Mouse (Mus musculus) neural tube, embryonic 11.5 days (tissue): Measurements from ENCODE around the gene Nanos3. TPM values are rescaled to one million over a fixed set of nuclear protein-coding genes. Genes with fewer than 3 reads are reported as not detected.

Source experiments
- ATAC-seq: fragments of 200-750 bp; cut with Nextera tagmentation; 2 replicates; pipeline ENCODE4 v1.8.0; 2017; ENCODE audit warnings: moderate number of reproducible peaks, mild to moderate bottlenecking, moderate TSS enrichment, moderate library complexity; ENCODE audit not compliant: insufficient read depth, low FRiP score, low TSS enrichment
- DNase-seq: peaks from one replicate; pipeline ENCODE4 v3.0.0-alpha.2; 2015; ENCODE audit warnings: low spot score
- H3K27ac ChIP-seq: fragments of 300-500 bp; sonication (generic); 2 replicates; pipeline ENCODE4 v1.5.1; 2014; ENCODE audit warnings: low read depth, mild to moderate bottlenecking, low read length
- H3K27me3 ChIP-seq: fragments of 300-500 bp; sonication (generic); 2 replicates; pipeline ENCODE4 v1.6.1; 2014; ENCODE audit warnings: mild to moderate bottlenecking, low read length, mixed read lengths; ENCODE audit not compliant: control insufficient read depth, insufficient read depth
- H3K36me3 ChIP-seq: fragments of 300-500 bp; sonication (generic); 2 replicates; pipeline ENCODE4 v1.6.1; 2014; ENCODE audit warnings: mild to moderate bottlenecking, low read length, moderate library complexity, mixed read lengths; ENCODE audit not compliant: control insufficient read depth, insufficient read depth
- H3K4me1 ChIP-seq: fragments of 300-500 bp; sonication (generic); 2 replicates; pipeline ENCODE4 v1.6.1; 2014; ENCODE audit warnings: low read length, mixed read lengths; ENCODE audit not compliant: control insufficient read depth, insufficient read depth
- H3K4me2 ChIP-seq: fragments of 300-500 bp; sonication (generic); 2 replicates; pipeline ENCODE4 v1.6.1; 2014; ENCODE audit warnings: low read depth, mild to moderate bottlenecking, moderate library complexity
- H3K4me3 ChIP-seq: fragments of 300-500 bp; sonication (generic); 2 replicates; pipeline ENCODE4 v1.5.1; 2014; ENCODE audit warnings: low read depth, low read length
- H3K9ac ChIP-seq: fragments of 300-500 bp; sonication (generic); 2 replicates; pipeline ENCODE4 v1.6.1; 2014; ENCODE audit warnings: mild to moderate bottlenecking, low read length
- H3K9me3 ChIP-seq: fragments of 300-500 bp; sonication (generic); 2 replicates; pipeline ENCODE4 v1.6.1; 2016; ENCODE audit warnings: low read length; ENCODE audit not compliant: control insufficient read depth
- WGBS: fragments of 180-500 bp; shearing (Covaris S2); extraction: QIAGEN DNeasy Blood & Tissue Kit; methylation state at CpG from one replicate; pipeline ENCODE4 v1.1.7; 2014; 5-methylcytosine and 5-hydroxymethylcytosine counted together
- polyA plus RNA-seq: library from polyadenylated mRNA; unstranded; fragments of >200 nt; fragmentation: Nextera tagmentation; extraction: Ambion mirVana; gene quantifications from 2 replicates; pipeline ENCODE4 v1.2.1, GENCODE M21; 2014

Nanos3 gene
- polyA plus RNA-seq, 1 experiment from 2014 or later: 6.2 TPM

- 2% methylated on average over 30 of the region's 30 CpGs for WGBS
- ATAC-seq (peak; percentile 87), DNase-seq (peak; percentile 90)
- Histone ChIP-seq H3K4me1 (peaks cover 26% of the 10 kb centered on the region), H3K4me2 (peak overlapping the region; percentile 63), H3K27ac (peak overlapping the region; percentile 93), H3K9me3 (no peaks in the 10 kb centered on the region), H3K9ac (peak overlapping the region; percentile 54), H3K4me3 (peak overlapping the region; percentile 45), H3K27me3 (no peaks in the 10 kb centered on the region), H3K36me3 (no peaks in the 10 kb centered on the region)
Observed at GRCm38 (mm10) chr8:84197922-84198774, 13.1 kb upstream of the Nanos3 start.

- ATAC-seq (peak; percentile 45; the same call in 1 of the 2 replicates), DNase-seq (peak; percentile 94)
- Histone ChIP-seq H3K9ac (peak overlapping the region; percentile 54), H3K36me3 (no peaks in the 10 kb centered on the region), H3K4me2 (peak overlapping the region; percentile 63), H3K4me3 (peak overlapping the region; percentile 45), H3K9me3 (no peaks in the 10 kb centered on the region), H3K27me3 (no peaks in the 10 kb centered on the region), H3K27ac (peak overlapping the region; percentile 93), H3K4me1 (peaks cover 24% of the 10 kb centered on the region)
- WGBS: 4% methylated on average over 43 of the region's 43 CpGs
Observed at GRCm38 (mm10) chr8:84197141-84197921, 12.3 kb upstream of the Nanos3 start.

- H3K4me1 ChIP-seq: peaks cover 14% of the 10 kb centered on the region
- no peak overlapping the region for H3K4me2 ChIP-seq
- H3K9me3 ChIP-seq: no peaks in the 10 kb centered on the region
- no peak overlapping the region for H3K4me3 ChIP-seq
- no peak overlapping the region for H3K27ac ChIP-seq
- WGBS: 73% methylated on average over 3 of the region's 3 CpGs
- ATAC-seq: no peak
- no peak for DNase-seq
- H3K9ac ChIP-seq: no peak overlapping the region
- no peaks in the 10 kb centered on the region for H3K36me3 ChIP-seq
- H3K27me3 ChIP-seq: no peaks in the 10 kb centered on the region
Observed at GRCm38 (mm10) chr8:84194224-84194743, 9.3 kb upstream of the Nanos3 start.

- no peak overlapping the region for H3K4me2 ChIP-seq
- no peak overlapping the region for H3K9ac ChIP-seq
- ATAC-seq (no peak), DNase-seq (no peak)
- H3K4me1 ChIP-seq: peaks cover 9% of the 10 kb centered on the region
- no peaks in the 10 kb centered on the region for H3K9me3 ChIP-seq
- no peak overlapping the region for H3K4me3 ChIP-seq
- no peak overlapping the region for H3K27ac ChIP-seq
- 82% methylated on average over 5 of the region's 5 CpGs for WGBS
- H3K27me3 ChIP-seq: no peaks in the 10 kb centered on the region
- no peaks in the 10 kb centered on the region for H3K36me3 ChIP-seq
Observed at GRCm38 (mm10) chr8:84193566-84193965, 8.5 kb upstream of the Nanos3 start.

GRCm38 (mm10) chr8:84193161-84193560, 8.1 kb upstream of the Nanos3 start:
- DNase-seq (no peak), ATAC-seq (no peak)
- Histone ChIP-seq H3K4me3 (no peak overlapping the region), H3K36me3 (no peaks in the 10 kb centered on the region), H3K27me3 (no peaks in the 10 kb centered on the region), H3K9ac (no peak overlapping the region), H3K9me3 (no peaks in the 10 kb centered on the region), H3K4me2 (no peak overlapping the region), H3K4me1 (peaks cover 5% of the 10 kb centered on the region), H3K27ac (no peak overlapping the region)
- WGBS: 71% methylated on average over 4 of the region's 4 CpGs

- Histone ChIP-seq H3K27ac (no peak overlapping the region), H3K27me3 (no peaks in the 10 kb centered on the region), H3K4me2 (peak overlapping the region; percentile 18), H3K4me3 (0 out of 2 replicates have a peak overlapping the region, but pooled peaks have one; percentile 14), H3K4me1 (no peaks in the 10 kb centered on the region), H3K36me3 (no peaks in the 10 kb centered on the region), H3K9ac (peak overlapping the region; percentile 22; the same call in 1 of the 2 replicates), H3K9me3 (no peaks in the 10 kb centered on the region)
- DNase-seq (peak; percentile 75), ATAC-seq (0 out of 2 replicates have a peak, but pooled peaks have one; percentile 15)
- 6% methylated on average over 33 of the region's 33 CpGs for WGBS
Observed at GRCm38 (mm10) chr8:84192555-84192954, 7.5 kb upstream of the Nanos3 start.

GRCm38 (mm10) chr8:84192023-84192422, 7.0 kb upstream of the Nanos3 start:
- H3K4me1 ChIP-seq: peaks cover 2% of the 10 kb centered on the region; the same call in 1 of the 2 replicates
- WGBS: 37% methylated on average over 13 of the region's 13 CpGs
- no peak for ATAC-seq
- no peak overlapping the region for H3K9ac ChIP-seq
- H3K9me3 ChIP-seq: no peaks in the 10 kb centered on the region
- H3K36me3 ChIP-seq: no peaks in the 10 kb centered on the region
- no peak for DNase-seq
- H3K27me3 ChIP-seq: no peaks in the 10 kb centered on the region
- H3K4me2 ChIP-seq: peak overlapping the region; percentile 18
- peak overlapping the region; percentile 50; the same call in 1 of the 2 replicates for H3K27ac ChIP-seq
- no peak overlapping the region for H3K4me3 ChIP-seq

- DNase-seq (no peak), ATAC-seq (no peak)
- Histone ChIP-seq H3K4me2 (no peak overlapping the region), H3K4me1 (peaks cover 4% of the 10 kb centered on the region; the same call in 1 of the 2 replicates), H3K9me3 (no peaks in the 10 kb centered on the region), H3K27me3 (no peaks in the 10 kb centered on the region), H3K4me3 (no peak overlapping the region), H3K27ac (no peak overlapping the region), H3K9ac (no peak overlapping the region), H3K36me3 (no peaks in the 10 kb centered on the region)
- 95% methylated on average over 7 of the region's 7 CpGs for WGBS
Observed at GRCm38 (mm10) chr8:84190191-84190867, 5.3 kb upstream of the Nanos3 start.
